Mouse (Mus musculus) fat pad, adult 2 months (tissue): ENCODE data around the gene Bmi1.

Source experiments
- DNase-seq: peaks from one replicate; pipeline ENCODE4 v3.0.0-alpha.2; 2011; ENCODE audit warnings: low read depth, low spot score; ENCODE audit errors: extremely low read depth

Bmi1 gene

GRCm38 (mm10) chr2:18676936-18677491 lies at the start of gene Bmi1:
Gene Bmi1, plus strand, starts transcription at chr2:18677018.
- DNase-seq, result no peak

- DNase-seq, result no peak
These were observed 46.3 kb upstream of the Bmi1 start for GRCm38 (mm10) chr2:18630547-18630946.

- DNase-seq, result no peak
These were observed 41.8 kb upstream of the Bmi1 start for GRCm38 (mm10) chr2:18635052-18635451.

- no peak for DNase-seq
These were observed 28.3 kb upstream of the Bmi1 start for GRCm38 (mm10) chr2:18648563-18648962.

GRCm38 (mm10) chr2:18654821-18655220 lies 22.0 kb upstream of the Bmi1 start:
- no peak for DNase-seq

- DNase-seq, result no peak
These were observed 12.8 kb upstream of the Bmi1 start for GRCm38 (mm10) chr2:18664003-18664402.

- no peak for DNase-seq
These were observed 5.8 kb upstream of the Bmi1 start for GRCm38 (mm10) chr2:18671041-18671440.

GRCm38 (mm10) chr2:18672133-18672765 lies 4.6 kb upstream of the Bmi1 start, which contains the start of gene Commd3:
Gene Commd3, plus strand, starts transcription at chr2:18672384.
- no peak for DNase-seq

GRCm38 (mm10) chr2:18672766-18673164 lies 4.1 kb upstream of the Bmi1 start:
- no peak for DNase-seq

GRCm38 (mm10) chr2:18673766-18674165 lies 3.1 kb upstream of the Bmi1 start:
- DNase-seq, result no peak

- no peak for DNase-seq
These were observed 2.5 kb upstream of the Bmi1 start for GRCm38 (mm10) chr2:18674193-18674902.

GRCm38 (mm10) chr2:18675681-18676456 lies 949 bp upstream of the Bmi1 start:
- DNase-seq, result no peak

- no peak for DNase-seq
These were observed 322 bp upstream of the Bmi1 start for GRCm38 (mm10) chr2:18676457-18676935.

GRCm38 (mm10) chr2:18677631-18678471 lies 1.0 kb downstream of the Bmi1 start:
- DNase-seq, result no peak

GRCm38 (mm10) chr2:18679701-18680100 lies 2.9 kb downstream of the Bmi1 start:
- DNase-seq, result no peak

GRCm38 (mm10) chr2:18680501-18680900 lies 3.7 kb downstream of the Bmi1 start:
- no peak for DNase-seq

GRCm38 (mm10) chr2:18680961-18681360 lies 4.1 kb downstream of the Bmi1 start:
- no peak for DNase-seq

- DNase-seq, result no peak
These were observed 7.2 kb downstream of the Bmi1 start for GRCm38 (mm10) chr2:18684062-18684461.

- DNase-seq, result no peak
These were observed 9.6 kb downstream of the Bmi1 start for GRCm38 (mm10) chr2:18686386-18686785.

- no peak for DNase-seq
These were observed 10.2 kb downstream of the Bmi1 start for GRCm38 (mm10) chr2:18686826-18687519.
